Mouse (Mus musculus): Measurements from ENCODE around the gene Arhgap24. TPM values are rescaled to one million over a fixed set of nuclear protein-coding genes. Genes with fewer than 3 reads are reported as not detected.

Gene Arhgap24
- polyA plus RNA-seq, 1 experiment, result 1.7 TPM

DNA sequence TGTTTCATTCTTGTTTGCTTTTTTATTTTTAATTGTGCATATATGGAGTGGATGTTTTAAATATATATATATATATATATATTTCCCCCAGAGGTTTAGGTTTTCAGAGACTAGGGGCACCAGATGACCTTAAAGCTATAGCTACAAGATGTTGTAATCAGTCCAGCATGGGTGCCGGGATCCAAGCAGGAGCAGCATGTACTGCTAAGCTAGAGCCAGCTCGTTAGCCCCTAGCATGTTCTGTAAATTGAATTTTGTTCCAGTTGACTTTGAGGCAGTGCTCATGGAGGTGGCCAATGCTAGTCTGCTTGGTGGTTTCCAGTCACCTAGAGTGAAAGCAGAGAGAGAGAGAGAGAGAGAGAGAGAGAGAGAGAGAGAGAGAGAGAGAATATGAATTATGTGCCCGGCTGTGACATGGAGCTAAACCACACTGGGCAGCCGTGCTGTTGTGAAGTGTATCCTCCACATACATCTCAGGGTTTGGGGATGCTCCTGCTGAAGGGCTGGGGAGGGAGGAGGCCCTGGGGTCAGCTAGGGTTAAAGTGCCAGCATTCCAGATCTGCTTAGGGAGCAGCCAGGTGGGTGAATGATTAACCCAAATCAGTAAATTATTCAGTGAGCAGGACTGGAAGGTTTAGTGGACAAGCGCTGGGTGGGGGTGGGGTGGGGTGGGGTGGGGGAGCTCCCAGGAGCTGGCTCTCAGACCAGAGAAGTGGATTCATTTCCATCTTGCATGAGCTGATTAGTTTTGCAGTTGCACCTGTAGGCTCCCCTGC lies 362.9 kb downstream of the Arhgap24 start:
- no peak overlapping the region for H3K4me3 ChIP-seq (ENCODE audit: insufficient read depth, low read length)
- no peak overlapping the region for H3K27ac ChIP-seq (ENCODE audit: insufficient read depth, low read depth, low read length)
- H3K4me1 ChIP-seq (ENCODE audit: control insufficient read depth, insufficient read depth, low read length), result peaks cover 6% of the 10 kb centered on the region; the same call in 1 of the 2 replicates
- TF ChIP-seq POLR2A (IDR thresholded peaks at IDR 0.05; ENCODE audit: borderline replicate concordance, low read depth, low read length), result no peak
- TF ChIP-seq CTCF (IDR thresholded peaks at IDR 0.05; ENCODE audit: low read depth, low read length), result no peak

DNA sequence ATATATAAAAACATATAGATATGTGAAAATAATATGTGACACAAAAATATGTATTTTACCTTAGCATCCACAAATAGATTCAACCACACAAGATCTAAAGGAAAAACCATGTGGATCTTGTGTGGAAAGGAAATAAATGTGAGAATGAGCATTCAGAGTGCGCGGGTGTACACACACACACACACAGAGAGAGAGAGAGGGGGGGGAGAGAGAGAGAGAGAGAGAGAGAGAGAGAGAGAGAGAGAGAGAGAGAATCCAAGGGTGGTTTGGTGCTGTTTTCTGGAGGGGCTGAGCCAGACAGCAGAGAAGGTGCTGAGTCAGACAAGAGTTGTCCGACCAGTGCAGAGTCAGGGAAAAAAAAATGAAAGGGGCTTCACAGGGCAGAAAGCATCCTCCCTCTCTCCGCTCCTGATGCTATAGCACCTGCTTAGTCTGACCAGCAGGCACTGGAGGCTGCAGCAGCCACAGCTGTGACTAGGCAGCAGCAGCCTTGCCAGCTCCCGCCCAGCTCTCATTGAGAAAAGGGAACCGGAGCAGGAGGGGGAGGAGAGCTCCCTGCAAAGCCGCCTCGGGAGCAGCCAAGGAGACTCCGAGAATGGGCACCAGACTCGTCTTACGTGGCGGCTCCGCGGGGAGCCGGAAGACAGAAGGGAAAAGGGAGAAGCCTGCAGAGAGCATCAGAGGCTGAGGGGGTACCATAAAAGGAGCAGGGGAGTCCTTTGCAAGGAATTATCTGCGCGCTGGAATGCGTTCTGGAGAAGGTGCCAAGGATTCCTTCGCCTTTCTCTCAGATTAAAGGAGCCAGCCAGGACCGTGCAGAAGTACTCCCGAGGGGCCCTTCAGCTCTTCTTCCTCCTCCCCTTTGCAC lies 363.8 kb downstream of the Arhgap24 start:
- H3K27ac ChIP-seq (ENCODE audit: insufficient read depth, low read depth, low read length), result no peak overlapping the region
- TF ChIP-seq POLR2A (IDR thresholded peaks at IDR 0.05; ENCODE audit: borderline replicate concordance, low read depth, low read length) (no peak), CTCF (IDR thresholded peaks at IDR 0.05; ENCODE audit: low read depth, low read length) (no peak)
- peak overlapping the region; percentile 58 for H3K4me3 ChIP-seq (ENCODE audit: insufficient read depth, low read length)
- H3K4me1 ChIP-seq (ENCODE audit: control insufficient read depth, insufficient read depth, low read length), result peaks cover 6% of the 10 kb centered on the region; the same call in 1 of the 2 replicates

DNA sequence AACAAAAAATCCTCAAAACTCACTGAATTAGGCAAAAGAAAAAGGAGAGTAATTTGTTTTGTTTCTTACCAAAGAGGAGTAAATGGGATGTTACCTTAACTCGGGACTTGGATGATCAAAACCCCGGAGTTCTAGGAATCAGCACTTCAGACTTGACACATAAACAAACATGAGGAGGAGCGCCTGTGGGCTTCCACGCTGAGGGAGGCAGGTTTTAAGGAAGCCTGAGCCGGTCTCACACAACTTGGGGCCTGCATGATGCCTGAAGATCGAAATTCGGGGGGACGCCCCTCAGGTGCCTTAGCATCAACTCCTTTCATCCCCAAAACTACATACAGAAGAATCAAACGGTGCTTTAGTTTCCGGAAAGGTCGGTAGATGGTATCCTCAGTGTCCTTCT lies 364.6 kb downstream of the Arhgap24 start:
- Histone ChIP-seq H3K27ac (ENCODE audit: insufficient read depth, low read depth, low read length) (no peak overlapping the region), H3K4me3 (ENCODE audit: insufficient read depth, low read length) (peak overlapping the region; percentile 58; the same call in 1 of the 2 replicates), H3K4me1 (ENCODE audit: control insufficient read depth, insufficient read depth, low read length) (peaks cover 6% of the 10 kb centered on the region; the same call in 1 of the 2 replicates)
- TF ChIP-seq CTCF (IDR thresholded peaks at IDR 0.05; ENCODE audit: low read depth, low read length), result no peak
- no peak for TF ChIP-seq POLR2A (IDR thresholded peaks at IDR 0.05; ENCODE audit: borderline replicate concordance, low read depth, low read length)

DNA sequence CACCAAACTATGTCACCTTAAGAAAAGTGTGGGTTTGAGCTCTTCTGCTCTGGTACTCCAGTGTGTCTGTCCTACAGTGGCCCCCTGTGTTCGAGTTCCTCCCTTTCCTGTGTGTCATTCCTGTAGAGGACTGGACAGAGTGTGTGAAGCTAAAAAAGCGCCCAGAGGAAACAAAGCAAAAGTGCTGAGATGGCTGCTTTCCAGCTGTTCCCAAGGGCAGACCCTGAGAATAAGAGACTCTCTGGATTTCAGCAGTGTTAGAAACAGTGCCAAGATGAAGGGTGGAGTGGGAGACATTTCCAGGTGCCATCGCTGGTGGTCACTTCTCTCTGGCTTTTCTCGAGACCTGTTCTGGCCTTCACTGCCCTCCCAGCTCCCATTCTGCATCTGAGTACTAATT lies 366.7 kb downstream of the Arhgap24 start:
- TF ChIP-seq POLR2A (IDR thresholded peaks at IDR 0.05; ENCODE audit: borderline replicate concordance, low read depth, low read length), result no peak
- no peak for TF ChIP-seq CTCF (IDR thresholded peaks at IDR 0.05; ENCODE audit: low read depth, low read length)
- no peak overlapping the region for H3K4me3 ChIP-seq (ENCODE audit: insufficient read depth, low read length)
- H3K27ac ChIP-seq (ENCODE audit: insufficient read depth, low read depth, low read length), result no peak overlapping the region
- H3K4me1 ChIP-seq (ENCODE audit: control insufficient read depth, insufficient read depth, low read length), result peaks cover 9% of the 10 kb centered on the region; the same call in 1 of the 2 replicates

DNA sequence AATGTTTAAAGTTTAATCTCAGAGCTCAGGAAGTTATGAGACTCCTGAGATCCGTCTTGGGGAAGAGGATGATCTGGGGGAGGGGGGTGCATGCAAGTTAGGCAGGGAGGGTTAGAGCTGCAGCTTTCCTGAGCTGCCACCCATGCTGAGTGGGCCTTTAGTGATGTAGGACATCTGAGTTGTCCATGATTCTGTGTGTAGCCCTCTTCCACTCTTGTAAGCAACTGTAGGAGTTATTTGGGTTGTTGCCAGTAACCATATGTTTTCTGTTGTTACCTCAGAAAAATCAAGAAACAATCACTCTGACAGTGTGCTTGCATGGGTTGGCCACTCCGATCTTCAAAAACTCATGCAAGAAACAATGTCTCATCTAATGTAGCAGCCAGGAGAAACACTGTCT lies 370.6 kb downstream of the Arhgap24 start:
- H3K4me1 ChIP-seq (ENCODE audit: control insufficient read depth, insufficient read depth, low read length), result peaks cover 8% of the 10 kb centered on the region; the same call in 1 of the 2 replicates
- TF ChIP-seq CTCF (IDR thresholded peaks at IDR 0.05; ENCODE audit: low read depth, low read length) (no peak), POLR2A (IDR thresholded peaks at IDR 0.05; ENCODE audit: borderline replicate concordance, low read depth, low read length) (no peak)
- no peak overlapping the region for H3K27ac ChIP-seq (ENCODE audit: insufficient read depth, low read depth, low read length)
- H3K4me3 ChIP-seq (ENCODE audit: insufficient read depth, low read length), result no peak overlapping the region

DNA sequence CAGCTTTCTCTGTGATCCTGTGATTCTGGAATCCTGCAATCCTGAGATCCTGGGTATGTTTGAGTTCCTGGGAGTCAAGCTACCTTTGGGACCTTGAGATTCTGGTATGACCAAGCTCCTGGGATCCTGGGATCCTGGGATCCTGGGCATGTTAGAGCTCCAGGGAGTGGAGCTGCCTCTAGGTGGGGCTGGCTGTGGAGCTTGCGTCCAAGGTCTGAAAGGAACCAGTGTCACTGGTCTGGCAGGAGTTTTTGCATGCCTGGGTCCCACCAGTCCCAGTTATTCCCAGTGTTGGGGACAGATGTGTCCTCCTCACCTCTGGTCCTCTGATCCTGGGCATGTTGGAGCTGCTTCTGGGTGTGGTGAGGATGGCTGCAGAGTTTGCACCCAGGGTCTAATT lies 372.6 kb downstream of the Arhgap24 start:
- Histone ChIP-seq H3K4me3 (ENCODE audit: insufficient read depth, low read length) (no peak overlapping the region), H3K4me1 (ENCODE audit: control insufficient read depth, insufficient read depth, low read length) (peaks cover 5% of the 10 kb centered on the region; the same call in 1 of the 2 replicates), H3K27ac (ENCODE audit: insufficient read depth, low read depth, low read length) (no peak overlapping the region)
- TF ChIP-seq CTCF (IDR thresholded peaks at IDR 0.05; ENCODE audit: low read depth, low read length), result no peak
- TF ChIP-seq POLR2A (IDR thresholded peaks at IDR 0.05; ENCODE audit: borderline replicate concordance, low read depth, low read length), result no peak

DNA sequence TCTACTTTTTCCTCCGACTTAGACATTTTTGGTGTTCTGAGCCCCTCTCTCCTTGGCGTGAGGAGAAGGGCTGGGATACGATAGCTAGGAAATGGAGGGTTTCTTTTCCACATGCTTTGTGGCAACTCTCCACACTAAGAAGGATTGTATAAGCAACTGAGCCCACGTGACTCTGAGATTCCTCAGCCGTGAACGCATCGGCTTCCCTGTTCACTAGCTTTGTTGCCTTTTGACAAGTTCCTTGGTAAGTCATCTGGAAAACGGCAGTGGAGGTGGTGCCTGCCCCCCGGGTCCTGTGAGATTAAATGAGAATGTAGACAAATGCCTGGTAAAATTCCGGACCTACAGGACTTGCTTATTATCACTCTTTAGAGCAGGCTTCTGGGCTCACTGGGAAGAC lies 374.6 kb downstream of the Arhgap24 start:
- no peak for TF ChIP-seq CTCF (IDR thresholded peaks at IDR 0.05; ENCODE audit: low read depth, low read length)
- no peak for TF ChIP-seq POLR2A (IDR thresholded peaks at IDR 0.05; ENCODE audit: borderline replicate concordance, low read depth, low read length)
- no peak overlapping the region for H3K27ac ChIP-seq (ENCODE audit: insufficient read depth, low read depth, low read length)
- peaks cover 5% of the 10 kb centered on the region; the same call in 1 of the 2 replicates for H3K4me1 ChIP-seq (ENCODE audit: control insufficient read depth, insufficient read depth, low read length)
- no peak overlapping the region for H3K4me3 ChIP-seq (ENCODE audit: insufficient read depth, low read length)

DNA sequence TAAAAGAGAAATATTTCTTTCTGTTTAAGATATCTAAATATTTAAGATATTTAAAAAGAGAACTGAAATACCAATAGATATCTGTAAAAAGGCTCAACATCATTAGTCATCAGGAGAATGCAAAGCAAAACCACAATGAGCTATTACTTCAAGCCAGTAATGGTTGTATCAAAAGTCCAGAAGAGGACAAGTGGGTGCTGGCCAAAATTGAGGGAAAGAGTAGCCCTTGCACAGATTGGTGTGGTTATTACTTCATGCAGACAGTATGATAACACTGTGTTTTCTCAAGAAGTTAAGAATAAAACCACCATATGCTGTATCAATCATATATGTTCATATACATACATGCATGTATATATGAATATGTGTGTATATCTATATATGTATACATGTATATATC lies 376.9 kb downstream of the Arhgap24 start:
- Histone ChIP-seq H3K4me3 (ENCODE audit: insufficient read depth, low read length) (no peak overlapping the region), H3K4me1 (ENCODE audit: control insufficient read depth, insufficient read depth, low read length) (peaks cover 2% of the 10 kb centered on the region; the same call in 1 of the 2 replicates), H3K27ac (ENCODE audit: insufficient read depth, low read depth, low read length) (no peak overlapping the region)
- TF ChIP-seq CTCF (IDR thresholded peaks at IDR 0.05; ENCODE audit: low read depth, low read length) (no peak), POLR2A (IDR thresholded peaks at IDR 0.05; ENCODE audit: borderline replicate concordance, low read depth, low read length) (no peak)

DNA sequence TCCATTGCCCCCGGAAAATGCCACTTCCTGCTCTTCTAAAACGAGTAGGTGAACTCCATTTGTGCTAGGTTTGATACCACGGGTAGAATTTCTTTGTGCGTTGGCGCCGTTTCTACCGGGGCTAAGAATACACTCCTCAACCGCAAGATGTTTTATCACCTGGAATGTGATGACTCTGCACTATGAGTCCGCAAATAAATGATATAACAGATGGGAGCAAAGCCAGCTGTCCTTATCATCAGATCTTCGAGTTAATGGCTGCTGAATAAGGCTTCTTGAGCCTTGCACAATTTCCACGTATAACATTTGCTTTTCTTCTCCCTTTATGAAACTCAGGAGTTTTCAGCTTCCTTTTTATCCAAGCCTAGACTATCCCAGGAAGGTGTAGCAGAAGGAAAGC lies 378.6 kb downstream of the Arhgap24 start:
- Histone ChIP-seq H3K4me3 (ENCODE audit: insufficient read depth, low read length) (no peak overlapping the region), H3K4me1 (ENCODE audit: control insufficient read depth, insufficient read depth, low read length) (peaks cover 2% of the 10 kb centered on the region; the same call in 1 of the 2 replicates), H3K27ac (ENCODE audit: insufficient read depth, low read depth, low read length) (no peak overlapping the region)
- TF ChIP-seq CTCF (IDR thresholded peaks at IDR 0.05; ENCODE audit: low read depth, low read length), result no peak
- no peak for TF ChIP-seq POLR2A (IDR thresholded peaks at IDR 0.05; ENCODE audit: borderline replicate concordance, low read depth, low read length)
